Comparison of ENCODE assay signal across 20 mouse cellular contexts in the genomic region with DNA sequence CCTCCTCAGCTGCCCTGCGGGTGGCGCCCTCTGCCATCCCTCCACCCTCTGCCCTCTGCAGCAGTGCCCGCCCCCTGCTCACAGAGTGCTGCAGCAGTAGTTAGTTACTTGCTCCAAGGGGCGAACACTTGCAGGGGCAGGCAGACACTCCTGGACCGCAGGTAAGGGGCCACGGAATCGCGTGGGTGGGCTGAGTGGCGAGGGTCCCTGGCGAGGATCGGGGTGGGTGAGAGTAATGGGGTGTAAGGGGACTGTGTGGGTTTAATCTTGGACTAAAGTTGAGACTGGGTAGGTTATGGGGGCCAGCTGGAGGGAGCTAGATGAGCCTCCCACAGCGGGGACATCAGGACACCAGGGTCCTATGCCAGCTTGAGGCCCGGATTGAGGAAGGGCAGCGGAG. TPM values are rescaled to one million over a fixed set of nuclear protein-coding genes. Genes with fewer than 3 reads are reported as not detected.
DNase-seq lines count a peak whose midpoint lies in the region; ATAC-seq and TF ChIP-seq lines count a peak whose summit lies in the region.
"Not testable (repeated sequence)": the region's sequence is repeated elsewhere in the genome, so short reads cannot be mapped to it uniquely, and the experiment has no call there.
"Had no signal": no experiment of that assay in that cellular context is flagged by ENCODE, and none has a peak within 500 bp of the region (broad histone marks: within the 10 kb centered on the region; RNA-seq: fewer than 3 reads in every experiment).

No protein-coding gene starts in this region.

- H3K36me3 ChIP-seq in embryonic facial prominence, embryonic 10.5 days (replicated peaks); forebrain, postnatal 0 days (ENCODE audit: insufficient read depth); heart, postnatal 0 days (replicated peaks; ENCODE audit: control insufficient read depth, insufficient read depth, low read length); intestine, embryonic 14.5 days (ENCODE audit: control insufficient read depth, insufficient read depth, low read length); limb, embryonic 12.5 days; midbrain, embryonic 13.5 days; neural tube, embryonic 15.5 days: not testable (repeated sequence)

- H3K4me1 ChIP-seq in embryonic facial prominence, embryonic 10.5 days; forebrain, postnatal 0 days (ENCODE audit: insufficient read depth); heart, postnatal 0 days (ENCODE audit: control insufficient read depth, insufficient read depth); intestine, embryonic 14.5 days (replicated peaks; ENCODE audit: control insufficient read depth, insufficient read depth, low read length); limb, embryonic 12.5 days (replicated peaks); midbrain, embryonic 13.5 days (replicated peaks); neural tube, embryonic 15.5 days: not testable (repeated sequence)

- not testable (repeated sequence) for TF ChIP-seq EP300 in heart, postnatal 0 days (IDR thresholded peaks at IDR 0.05; ENCODE audit: low read depth)

- not testable (repeated sequence) for TF ChIP-seq CTCF in forebrain, postnatal 0 days (IDR thresholded peaks at IDR 0.05; ENCODE audit: low read depth); heart, postnatal 0 days (IDR thresholded peaks at IDR 0.05; ENCODE audit: low read depth)

- DNase-seq in NIH3T3 (ENCODE audit: low read depth): peak; percentile 1
- peak; percentile 8 for DNase-seq in embryonic facial prominence, embryonic 10.5 days (ENCODE audit: low spot score)
- DNase-seq in forebrain, postnatal 0 days: not testable (repeated sequence)
- peak; percentile 2 for DNase-seq in heart, postnatal 0 days (ENCODE audit: low spot score)
- peak; percentile 44 for DNase-seq in intestine, embryonic 14.5 days (ENCODE audit: low spot score)

- H3K4me2 ChIP-seq in forebrain, postnatal 0 days (ENCODE audit: low read depth): 0 out of 2 replicates have a peak overlapping the region, but pooled peaks have one; percentile 10
- peak overlapping the region; percentile 43; the same call in 1 of the 2 replicates for H3K4me2 ChIP-seq in heart, postnatal 0 days (ENCODE audit: low read depth, low read length)
- H3K4me2 ChIP-seq in intestine, embryonic 14.5 days (ENCODE audit: low read length): not testable (repeated sequence)
- peak overlapping the region; percentile 30 for H3K4me2 ChIP-seq in limb, embryonic 12.5 days
- peak overlapping the region; percentile 32 for H3K4me2 ChIP-seq in midbrain, embryonic 13.5 days (replicated peaks)
- H3K4me2 ChIP-seq in neural tube, embryonic 15.5 days: peak overlapping the region; percentile 42

- WGBS in embryonic facial prominence, embryonic 10.5 days: 6% methylated on average over 14 of the region's 14 CpGs
- WGBS in forebrain, postnatal 0 days: 7% methylated on average over 14 of the region's 14 CpGs
- WGBS in heart, postnatal 0 days: 11% methylated on average over 14 of the region's 14 CpGs
- 13% methylated on average over 14 of the region's 14 CpGs for WGBS in intestine, embryonic 14.5 days
- WGBS in limb, embryonic 12.5 days: 7% methylated on average over 14 of the region's 14 CpGs
- 9% methylated on average over 14 of the region's 14 CpGs for WGBS in midbrain, embryonic 13.5 days
- 15% methylated on average over 14 of the region's 14 CpGs for WGBS in neural tube, embryonic 15.5 days

- not testable (repeated sequence) for ATAC-seq in forebrain, postnatal 0 days; heart, postnatal 0 days (ENCODE audit: insufficient read depth, low read depth); intestine, embryonic 14.5 days (replicated peaks; ENCODE audit: low FRiP score, low TSS enrichment, low read depth); limb, embryonic 12.5 days (ENCODE audit: insufficient number of reproducible peaks, insufficient read depth, low FRiP score, low TSS enrichment, low read depth); midbrain, embryonic 13.5 days; neural tube, embryonic 15.5 days (ENCODE audit: low FRiP score)

- H3K9me3 ChIP-seq in embryonic facial prominence, embryonic 10.5 days; forebrain, postnatal 0 days (ENCODE audit: low read length); heart, postnatal 0 days (replicated peaks; ENCODE audit: control insufficient read depth, low read length); intestine, embryonic 14.5 days (ENCODE audit: control insufficient read depth, low read length); limb, embryonic 12.5 days; midbrain, embryonic 13.5 days; neural tube, embryonic 15.5 days (replicated peaks): not testable (repeated sequence)

- not testable (repeated sequence) for H3K27ac ChIP-seq in embryonic facial prominence, embryonic 10.5 days (replicated peaks); forebrain, postnatal 0 days (ENCODE audit: low read depth, low read length); heart, postnatal 0 days (ENCODE audit: low read depth); intestine, embryonic 14.5 days (ENCODE audit: low read depth); limb, embryonic 12.5 days; midbrain, embryonic 13.5 days; neural tube, embryonic 15.5 days (replicated peaks)

- H3K27me3 ChIP-seq in embryonic facial prominence, embryonic 10.5 days (replicated peaks; ENCODE audit: low read depth, poor library complexity, severe bottlenecking); forebrain, postnatal 0 days (ENCODE audit: insufficient read depth, low read length); heart, postnatal 0 days (ENCODE audit: control insufficient read depth, insufficient read depth, low read length); intestine, embryonic 14.5 days (replicated peaks; ENCODE audit: control insufficient read depth, insufficient read depth, low read length); limb, embryonic 12.5 days; midbrain, embryonic 13.5 days; neural tube, embryonic 15.5 days (replicated peaks): not testable (repeated sequence)

- H3K4me3 ChIP-seq in embryonic facial prominence, embryonic 10.5 days: peak overlapping the region; percentile 25; the same call in 1 of the 2 replicates
- H3K4me3 ChIP-seq in forebrain, postnatal 0 days (ENCODE audit: low read depth, low read length); heart, postnatal 0 days (ENCODE audit: low read depth, low read length); intestine, embryonic 14.5 days (ENCODE audit: low read depth, low read length); limb, embryonic 12.5 days (replicated peaks); midbrain, embryonic 13.5 days (replicated peaks); neural tube, embryonic 15.5 days (replicated peaks): not testable (repeated sequence)

- H3K9ac ChIP-seq in forebrain, postnatal 0 days; heart, postnatal 0 days (replicated peaks; ENCODE audit: low read depth, low read length); intestine, embryonic 14.5 days (ENCODE audit: low read length); limb, embryonic 12.5 days (replicated peaks); midbrain, embryonic 13.5 days (replicated peaks); neural tube, embryonic 15.5 days (replicated peaks): not testable (repeated sequence)

RNA-seq across cellular contexts. Expression of gene Gm6482, which starts 16.6 kb away (rescaled TPM):
- polyA plus RNA-seq in embryonic facial prominence, embryonic 10.5 days (2016; fragmentation: Nextera tagmentation; extraction: Ambion mirVana): not detected in 2 replicates
- total RNA-seq in forebrain, postnatal 0 days (2014; rRNA removed): not detected in 2 replicates
- polyA plus RNA-seq in forebrain, postnatal 0 days (2015; fragmentation: Nextera tagmentation; extraction: Ambion mirVana): not detected in 2 replicates
- total RNA-seq in heart, postnatal 0 days (2014; rRNA removed; ENCODE audit: low replicate concordance): not detected in 2 replicates
- not detected in 2 replicates for polyA plus RNA-seq in heart, postnatal 0 days (2015; fragmentation: Nextera tagmentation; extraction: Ambion mirVana)
- polyA plus RNA-seq in intestine, embryonic 14.5 days (2014; fragmentation: Nextera tagmentation; extraction: Ambion mirVana): not detected in 2 replicates
- polyA plus RNA-seq in limb, embryonic 12.5 days (2016; fragmentation: Nextera tagmentation; extraction: Ambion mirVana): not detected in 2 replicates
- not detected in 2 replicates for polyA plus RNA-seq in midbrain, embryonic 13.5 days (2015; fragmentation: Nextera tagmentation; extraction: Ambion mirVana)
- not detected in 2 replicates for polyA plus RNA-seq in neural tube, embryonic 15.5 days (2015; fragmentation: Nextera tagmentation; extraction: Ambion mirVana)
- total RNA-seq: adrenal gland, adult 2 months; common myeloid progenitor, adult 5-6 weeks; gastrocnemius, postnatal 14 days; left cerebral cortex, adult 8-10 months; megakaryocyte, adult 5-6 weeks had no signal
- polyA plus RNA-seq: adrenal gland, adult 2 months; cerebellum, adult 2 months; erythroblast, embryonic 14.5 days; frontal cortex, adult 2 months; inflammation-experienced regulatory T-cells, adult 6 months; liver, embryonic 11.5 days; lung, embryonic 16.5 days; thymus, adult 2 months had no signal

RNA-seq across cellular contexts. Expression of gene Gm7954, which starts 28.6 kb away (rescaled TPM):
- not detected in 2 replicates for polyA plus RNA-seq in embryonic facial prominence, embryonic 10.5 days (2016; fragmentation: Nextera tagmentation; extraction: Ambion mirVana)
- total RNA-seq in forebrain, postnatal 0 days (2014; rRNA removed): not detected in 2 replicates
- not detected in 2 replicates for polyA plus RNA-seq in forebrain, postnatal 0 days (2015; fragmentation: Nextera tagmentation; extraction: Ambion mirVana)
- not detected in 2 replicates for total RNA-seq in heart, postnatal 0 days (2014; rRNA removed; ENCODE audit: low replicate concordance)
- polyA plus RNA-seq in heart, postnatal 0 days (2015; fragmentation: Nextera tagmentation; extraction: Ambion mirVana): not detected in 2 replicates
- not detected in 2 replicates for polyA plus RNA-seq in intestine, embryonic 14.5 days (2014; fragmentation: Nextera tagmentation; extraction: Ambion mirVana)
- polyA plus RNA-seq in limb, embryonic 12.5 days (2016; fragmentation: Nextera tagmentation; extraction: Ambion mirVana): not detected in 2 replicates
- polyA plus RNA-seq in midbrain, embryonic 13.5 days (2015; fragmentation: Nextera tagmentation; extraction: Ambion mirVana): not detected in 2 replicates
- polyA plus RNA-seq in neural tube, embryonic 15.5 days (2015; fragmentation: Nextera tagmentation; extraction: Ambion mirVana): not detected in 2 replicates
- total RNA-seq: adrenal gland, adult 2 months; common myeloid progenitor, adult 5-6 weeks; gastrocnemius, postnatal 14 days; left cerebral cortex, adult 8-10 months; megakaryocyte, adult 5-6 weeks had no signal
- polyA plus RNA-seq: adrenal gland, adult 2 months; cerebellum, adult 2 months; erythroblast, embryonic 14.5 days; frontal cortex, adult 2 months; inflammation-experienced regulatory T-cells, adult 6 months; liver, embryonic 11.5 days; lung, embryonic 16.5 days; thymus, adult 2 months had no signal

RNA-seq across cellular contexts. Expression of gene Gm7945, which starts 38.5 kb away (rescaled TPM):
- not detected in 2 replicates for polyA plus RNA-seq in embryonic facial prominence, embryonic 10.5 days (2016; fragmentation: Nextera tagmentation; extraction: Ambion mirVana)
- not detected in 2 replicates for total RNA-seq in forebrain, postnatal 0 days (2014; rRNA removed)
- polyA plus RNA-seq in forebrain, postnatal 0 days (2015; fragmentation: Nextera tagmentation; extraction: Ambion mirVana): not detected in 2 replicates
- not detected in 2 replicates for total RNA-seq in heart, postnatal 0 days (2014; rRNA removed; ENCODE audit: low replicate concordance)
- not detected in 2 replicates for polyA plus RNA-seq in heart, postnatal 0 days (2015; fragmentation: Nextera tagmentation; extraction: Ambion mirVana)
- not detected in 2 replicates for polyA plus RNA-seq in intestine, embryonic 14.5 days (2014; fragmentation: Nextera tagmentation; extraction: Ambion mirVana)
- polyA plus RNA-seq in limb, embryonic 12.5 days (2016; fragmentation: Nextera tagmentation; extraction: Ambion mirVana): not detected in 2 replicates
- polyA plus RNA-seq in midbrain, embryonic 13.5 days (2015; fragmentation: Nextera tagmentation; extraction: Ambion mirVana): not detected in 2 replicates
- polyA plus RNA-seq in neural tube, embryonic 15.5 days (2015; fragmentation: Nextera tagmentation; extraction: Ambion mirVana): 0.12 TPM in 1 of 2 replicates, not detected in the other
- total RNA-seq: adrenal gland, adult 2 months; common myeloid progenitor, adult 5-6 weeks; gastrocnemius, postnatal 14 days; left cerebral cortex, adult 8-10 months; megakaryocyte, adult 5-6 weeks had no signal
- polyA plus RNA-seq: adrenal gland, adult 2 months; erythroblast, embryonic 14.5 days; frontal cortex, adult 2 months; inflammation-experienced regulatory T-cells, adult 6 months; liver, embryonic 11.5 days; lung, embryonic 16.5 days; thymus, adult 2 months had no signal
